Mouse (Mus musculus): ENCODE data around the gene Kalrn. TPM values are rescaled to one million over a fixed set of nuclear protein-coding genes. Genes with fewer than 3 reads are reported as not detected.

Kalrn gene
- total and polyA plus RNA-seq, 2 experiments from 2014 or later, result 19.4 to 44.5 TPM

- no peaks in the 10 kb centered on the region for H3K9me3 ChIP-seq (replicated peaks; ENCODE audit: control insufficient read depth, low read length)
- H3K27me3 ChIP-seq (ENCODE audit: control insufficient read depth, insufficient read depth, low read length), result no peaks in the 10 kb centered on the region
- H3K4me3 ChIP-seq (ENCODE audit: low read depth, low read length), result no peak overlapping the region
- TF ChIP-seq CTCF (IDR thresholded peaks at IDR 0.05; ENCODE audit: low read depth) (no peak), EP300 (IDR thresholded peaks at IDR 0.05; ENCODE audit: low read depth) (no peak)
- ATAC-seq (ENCODE audit: insufficient read depth, low read depth), result no peak; the same call in 1 of the 2 replicates
- H3K4me1 ChIP-seq (ENCODE audit: control insufficient read depth, insufficient read depth), result peaks cover 56% of the 10 kb centered on the region
- DNase-seq (ENCODE audit: low spot score), result peak; percentile 52
- H3K36me3 ChIP-seq (replicated peaks; ENCODE audit: control insufficient read depth, insufficient read depth, low read length), result no peaks in the 10 kb centered on the region
- H3K4me2 ChIP-seq (ENCODE audit: low read depth, low read length), result no peak overlapping the region
- peak overlapping the region; percentile 91 for H3K27ac ChIP-seq (ENCODE audit: low read depth)
- 25% methylated on average over 6 of the region's 6 CpGs for WGBS
- no peak overlapping the region for H3K9ac ChIP-seq (replicated peaks; ENCODE audit: low read depth, low read length)
These were observed 492.5 kb downstream of the Kalrn start for GRCm38 (mm10) chr16:34080818-34081217.

- no peaks in the 10 kb centered on the region for H3K9me3 ChIP-seq (replicated peaks; ENCODE audit: control insufficient read depth, low read length)
- H3K4me3 ChIP-seq (ENCODE audit: low read depth, low read length), result no peak overlapping the region
- 30% methylated on average over 4 of the region's 4 CpGs for WGBS
- H3K4me1 ChIP-seq (ENCODE audit: control insufficient read depth, insufficient read depth), result peaks cover 50% of the 10 kb centered on the region
- TF ChIP-seq CTCF (IDR thresholded peaks at IDR 0.05; ENCODE audit: low read depth) (no peak), EP300 (IDR thresholded peaks at IDR 0.05; ENCODE audit: low read depth) (no peak)
- no peaks in the 10 kb centered on the region for H3K36me3 ChIP-seq (replicated peaks; ENCODE audit: control insufficient read depth, insufficient read depth, low read length)
- ATAC-seq (ENCODE audit: insufficient read depth, low read depth) (no peak), DNase-seq (ENCODE audit: low spot score) (no peak)
- H3K4me2 ChIP-seq (ENCODE audit: low read depth, low read length), result no peak overlapping the region
- H3K27me3 ChIP-seq (ENCODE audit: control insufficient read depth, insufficient read depth, low read length), result no peaks in the 10 kb centered on the region
- H3K9ac ChIP-seq (replicated peaks; ENCODE audit: low read depth, low read length), result 0 out of 2 replicates have a peak overlapping the region, but pooled peaks have one; percentile 46
- peak overlapping the region; percentile 91 for H3K27ac ChIP-seq (ENCODE audit: low read depth)
These were observed 493.8 kb downstream of the Kalrn start for GRCm38 (mm10) chr16:34079511-34079910.

DNA sequence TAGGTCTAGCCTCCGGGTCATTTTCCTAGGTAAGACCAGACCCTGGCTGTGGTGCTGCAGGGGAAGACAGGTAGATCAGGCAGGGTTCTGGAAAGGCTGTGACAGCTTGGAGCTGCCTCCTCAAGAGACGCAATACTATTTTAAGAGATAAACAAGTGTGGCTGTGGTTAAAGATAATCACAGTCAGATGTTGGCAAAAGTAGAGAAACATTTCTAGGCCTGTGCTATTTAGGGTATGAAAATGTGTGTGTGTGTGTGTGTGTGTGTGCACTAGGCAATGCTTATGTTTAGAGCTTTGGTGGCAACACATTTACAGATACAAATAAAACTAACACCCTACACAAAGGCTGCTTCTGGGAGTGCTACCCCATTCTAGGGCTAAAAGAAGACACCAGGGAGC lies 494.6 kb downstream of the Kalrn start:
- ATAC-seq (ENCODE audit: insufficient read depth, low read depth), result no peak

GRCm38 (mm10) chr16:34076101-34076500 lies 497.2 kb downstream of the Kalrn start:
- no peaks in the 10 kb centered on the region for H3K36me3 ChIP-seq (replicated peaks; ENCODE audit: control insufficient read depth, insufficient read depth, low read length)
- ATAC-seq (ENCODE audit: insufficient read depth, low read depth) (no peak), DNase-seq (ENCODE audit: low spot score) (no peak)
- TF ChIP-seq EP300 (IDR thresholded peaks at IDR 0.05; ENCODE audit: low read depth) (no peak), CTCF (IDR thresholded peaks at IDR 0.05; ENCODE audit: low read depth) (no peak)
- H3K9ac ChIP-seq (replicated peaks; ENCODE audit: low read depth, low read length), result 0 out of 2 replicates have a peak overlapping the region, but pooled peaks have one; percentile 6
- 39% methylated on average over 3 of the region's 3 CpGs for WGBS
- peak overlapping the region; percentile 8; the same call in 1 of the 2 replicates for H3K27ac ChIP-seq (ENCODE audit: low read depth)
- 0 out of 2 replicates have a peak, but pooled peaks cover 5% of the 10 kb centered on the region for H3K9me3 ChIP-seq (replicated peaks; ENCODE audit: control insufficient read depth, low read length)
- no peak overlapping the region for H3K4me2 ChIP-seq (ENCODE audit: low read depth, low read length)
- H3K4me3 ChIP-seq (ENCODE audit: low read depth, low read length), result no peak overlapping the region
- no peaks in the 10 kb centered on the region for H3K27me3 ChIP-seq (ENCODE audit: control insufficient read depth, insufficient read depth, low read length)
- peaks cover 26% of the 10 kb centered on the region for H3K4me1 ChIP-seq (ENCODE audit: control insufficient read depth, insufficient read depth)

More for the DNA sequence above, 494.6 kb downstream of the Kalrn start:
- peak; percentile 72 for DNase-seq (ENCODE audit: low spot score)
- H3K4me2 ChIP-seq (ENCODE audit: low read depth, low read length), result no peak overlapping the region
- H3K4me1 ChIP-seq (ENCODE audit: control insufficient read depth, insufficient read depth), result peaks cover 45% of the 10 kb centered on the region
- no peaks in the 10 kb centered on the region for H3K36me3 ChIP-seq (replicated peaks; ENCODE audit: control insufficient read depth, insufficient read depth, low read length)
- 0 out of 2 replicates have a peak, but pooled peaks cover 3% of the 10 kb centered on the region for H3K9me3 ChIP-seq (replicated peaks; ENCODE audit: control insufficient read depth, low read length)
- TF ChIP-seq CTCF (IDR thresholded peaks at IDR 0.05; ENCODE audit: low read depth), result no peak
- TF ChIP-seq EP300 (IDR thresholded peaks at IDR 0.05; ENCODE audit: low read depth), result peak; percentile 62; the same call in 1 of the 2 replicates
- H3K9ac ChIP-seq (replicated peaks; ENCODE audit: low read depth, low read length), result no peak overlapping the region
- no peak overlapping the region for H3K4me3 ChIP-seq (ENCODE audit: low read depth, low read length)
- peak overlapping the region; percentile 91 for H3K27ac ChIP-seq (ENCODE audit: low read depth)
- WGBS, result 52% methylated on average over 2 of the region's 2 CpGs
- no peaks in the 10 kb centered on the region for H3K27me3 ChIP-seq (ENCODE audit: control insufficient read depth, insufficient read depth, low read length)

GRCm38 (mm10) chr16:34073930-34074329 lies 499.4 kb downstream of the Kalrn start:
- Histone ChIP-seq H3K4me2 (ENCODE audit: low read depth, low read length) (no peak overlapping the region), H3K4me1 (ENCODE audit: control insufficient read depth, insufficient read depth) (peaks cover 8% of the 10 kb centered on the region), H3K27me3 (ENCODE audit: control insufficient read depth, insufficient read depth, low read length) (no peaks in the 10 kb centered on the region), H3K27ac (ENCODE audit: low read depth) (no peak overlapping the region), H3K36me3 (replicated peaks; ENCODE audit: control insufficient read depth, insufficient read depth, low read length) (no peaks in the 10 kb centered on the region), H3K4me3 (ENCODE audit: low read depth, low read length) (no peak overlapping the region), H3K9me3 (replicated peaks; ENCODE audit: control insufficient read depth, low read length) (0 out of 2 replicates have a peak, but pooled peaks cover 5% of the 10 kb centered on the region), H3K9ac (replicated peaks; ENCODE audit: low read depth, low read length) (no peak overlapping the region)
- ATAC-seq (ENCODE audit: insufficient read depth, low read depth), result no peak
- DNase-seq (ENCODE audit: low spot score), result no peak
- WGBS, result 88% methylated on average over 4 of the region's 4 CpGs
- no peak for TF ChIP-seq EP300 (IDR thresholded peaks at IDR 0.05; ENCODE audit: low read depth)
- TF ChIP-seq CTCF (IDR thresholded peaks at IDR 0.05; ENCODE audit: low read depth), result no peak

DNA sequence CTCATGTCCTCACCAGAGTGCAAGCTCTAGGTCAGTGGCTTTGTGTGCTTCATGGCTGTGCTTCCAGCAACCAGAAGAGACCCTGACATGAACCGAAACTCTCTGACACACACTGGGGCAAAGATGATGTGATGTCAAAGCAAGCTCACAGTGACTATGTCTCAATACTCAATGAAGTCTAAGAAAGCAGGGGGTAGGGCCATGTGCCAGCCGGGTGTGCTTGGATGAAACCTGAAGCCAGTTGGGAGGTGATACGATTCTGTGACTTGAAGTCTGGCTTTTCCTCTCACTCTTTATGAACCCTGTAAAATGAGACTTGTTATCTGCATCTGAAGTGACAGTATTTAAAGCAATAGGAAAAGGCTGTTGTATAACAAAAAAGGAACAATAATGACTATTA lies 501.2 kb downstream of the Kalrn start:
- ATAC-seq (ENCODE audit: insufficient read depth, low read depth), result no peak
- no peaks in the 10 kb centered on the region for H3K36me3 ChIP-seq (replicated peaks; ENCODE audit: control insufficient read depth, insufficient read depth, low read length)
- no peak for TF ChIP-seq EP300 (IDR thresholded peaks at IDR 0.05; ENCODE audit: low read depth)
- no peak for TF ChIP-seq CTCF (IDR thresholded peaks at IDR 0.05; ENCODE audit: low read depth)
- H3K9ac ChIP-seq (replicated peaks; ENCODE audit: low read depth, low read length), result no peak overlapping the region
- H3K4me2 ChIP-seq (ENCODE audit: low read depth, low read length), result no peak overlapping the region
- DNase-seq (ENCODE audit: low spot score), result no peak
- no peak overlapping the region for H3K4me3 ChIP-seq (ENCODE audit: low read depth, low read length)
- 63% methylated on average over 3 of the region's 3 CpGs for WGBS
- no peaks in the 10 kb centered on the region for H3K27me3 ChIP-seq (ENCODE audit: control insufficient read depth, insufficient read depth, low read length)
- peaks cover 12% of the 10 kb centered on the region for H3K4me1 ChIP-seq (ENCODE audit: control insufficient read depth, insufficient read depth)
- no peak overlapping the region for H3K27ac ChIP-seq (ENCODE audit: low read depth)
- 0 out of 2 replicates have a peak, but pooled peaks cover 5% of the 10 kb centered on the region for H3K9me3 ChIP-seq (replicated peaks; ENCODE audit: control insufficient read depth, low read length)

Data from heart, postnatal 0 days (tissue).